Comparison of ENCODE assay signal across 9 mouse cellular contexts in genomic region chrX:133687666-133688151, GRCm38 (mm10). TPM values are rescaled to one million over a fixed set of nuclear protein-coding genes. Genes with fewer than 3 reads are reported as not detected.
DNase-seq lines count a peak whose midpoint lies in the region; ATAC-seq lines count a peak whose summit lies in the region.
"Had no signal": no experiment of that assay in that cellular context is flagged by ENCODE, and none has a peak within 500 bp of the region (broad histone marks: within the 10 kb centered on the region; RNA-seq: fewer than 3 reads in every experiment).

No protein-coding gene starts in this region.

- no peaks in the 10 kb centered on the region for H3K9me3 ChIP-seq in kidney, embryonic 14.5 days (ENCODE audit: control insufficient read depth, low read length)
- H3K9me3 ChIP-seq in embryonic facial prominence, embryonic 15.5 days (replicated peaks) = no peaks in the 10 kb centered on the region
- no peaks in the 10 kb centered on the region for H3K9me3 ChIP-seq in intestine, embryonic 14.5 days (ENCODE audit: control insufficient read depth, low read length)
- no peaks in the 10 kb centered on the region for H3K9me3 ChIP-seq in midbrain, embryonic 15.5 days

- H3K27ac ChIP-seq in kidney, embryonic 14.5 days (ENCODE audit: low read depth, low read length) = no peak overlapping the region
- H3K27ac ChIP-seq in embryonic facial prominence, embryonic 15.5 days (replicated peaks) = no peak overlapping the region
- H3K27ac ChIP-seq in intestine, embryonic 14.5 days (ENCODE audit: low read depth) = no peak overlapping the region
- H3K27ac ChIP-seq in midbrain, embryonic 15.5 days = peak overlapping the region; percentile 81

- no peaks in the 10 kb centered on the region for H3K4me1 ChIP-seq in kidney, embryonic 14.5 days (ENCODE audit: control insufficient read depth, insufficient read depth, low read length)
- 0 out of 2 replicates have a peak, but pooled peaks cover 5% of the 10 kb centered on the region for H3K4me1 ChIP-seq in embryonic facial prominence, embryonic 15.5 days
- H3K4me1 ChIP-seq in intestine, embryonic 14.5 days (replicated peaks; ENCODE audit: control insufficient read depth, insufficient read depth, low read length) = no peaks in the 10 kb centered on the region
- H3K4me1 ChIP-seq in midbrain, embryonic 15.5 days = no peaks in the 10 kb centered on the region

- no peaks in the 10 kb centered on the region for H3K36me3 ChIP-seq in kidney, embryonic 14.5 days (ENCODE audit: control insufficient read depth, insufficient read depth, low read length)
- H3K36me3 ChIP-seq in embryonic facial prominence, embryonic 15.5 days = no peaks in the 10 kb centered on the region
- no peaks in the 10 kb centered on the region for H3K36me3 ChIP-seq in intestine, embryonic 14.5 days (ENCODE audit: control insufficient read depth, insufficient read depth, low read length)
- no peaks in the 10 kb centered on the region for H3K36me3 ChIP-seq in midbrain, embryonic 15.5 days (replicated peaks)

- peak overlapping the region; percentile 70 for H3K4me2 ChIP-seq in kidney, embryonic 14.5 days (replicated peaks; ENCODE audit: low read depth, low read length)
- peak overlapping the region; percentile 80 for H3K4me2 ChIP-seq in embryonic facial prominence, embryonic 15.5 days (replicated peaks)
- H3K4me2 ChIP-seq in intestine, embryonic 14.5 days (ENCODE audit: low read length) = peak overlapping the region; percentile 54
- H3K4me2 ChIP-seq in midbrain, embryonic 15.5 days = peak overlapping the region; percentile 71

- peak overlapping the region; percentile 48 for H3K9ac ChIP-seq in kidney, embryonic 14.5 days (ENCODE audit: low read depth, low read length)
- peak overlapping the region; percentile 23; the same call in 1 of the 2 replicates for H3K9ac ChIP-seq in embryonic facial prominence, embryonic 15.5 days
- no peak overlapping the region for H3K9ac ChIP-seq in intestine, embryonic 14.5 days (ENCODE audit: low read length)
- peak overlapping the region; percentile 60 for H3K9ac ChIP-seq in midbrain, embryonic 15.5 days

- ATAC-seq in kidney, embryonic 14.5 days (ENCODE audit: low FRiP score, low TSS enrichment) = peak; percentile 11
- ATAC-seq in embryonic facial prominence, embryonic 15.5 days (ENCODE audit: insufficient number of reproducible peaks, low FRiP score, low TSS enrichment, low read depth) = no peak
- ATAC-seq in intestine, embryonic 14.5 days (replicated peaks; ENCODE audit: low FRiP score, low TSS enrichment, low read depth) = no peak
- ATAC-seq in midbrain, embryonic 15.5 days (replicated peaks) = 0 out of 2 replicates have a peak, but pooled peaks have one; percentile 18

- H3K4me3 ChIP-seq in kidney, embryonic 14.5 days (ENCODE audit: low read length) = peak overlapping the region; percentile 50
- peak overlapping the region; percentile 53 for H3K4me3 ChIP-seq in embryonic facial prominence, embryonic 15.5 days (replicated peaks)
- peak overlapping the region; percentile 46 for H3K4me3 ChIP-seq in intestine, embryonic 14.5 days (ENCODE audit: low read depth, low read length)
- peak overlapping the region; percentile 65 for H3K4me3 ChIP-seq in midbrain, embryonic 15.5 days

- peaks cover 3% of the 10 kb centered on the region; the same call in 1 of the 2 replicates for H3K27me3 ChIP-seq in kidney, embryonic 14.5 days (ENCODE audit: control insufficient read depth, insufficient read depth, low read length)
- peaks cover 29% of the 10 kb centered on the region; the same call in 1 of the 2 replicates for H3K27me3 ChIP-seq in embryonic facial prominence, embryonic 15.5 days
- peaks cover 51% of the 10 kb centered on the region for H3K27me3 ChIP-seq in intestine, embryonic 14.5 days (replicated peaks; ENCODE audit: control insufficient read depth, insufficient read depth, low read length)
- no peaks in the 10 kb centered on the region for H3K27me3 ChIP-seq in midbrain, embryonic 15.5 days (replicated peaks)

- no peak for DNase-seq in kidney, adult 11 months
- peak; percentile 41 for DNase-seq in R1 (ENCODE audit: low read depth, low spot score)
- peak; percentile 58 for DNase-seq in intestine, embryonic 14.5 days (ENCODE audit: low spot score)
- no peak for DNase-seq in ovary, adult 18-20 months (ENCODE audit: low spot score)
- DNase-seq in urinary bladder, postnatal 25 days (ENCODE audit: low spot score) = no peak

- 39% methylated on average over 25 of the region's 37 CpGs for WGBS in kidney, embryonic 14.5 days
- 12% methylated on average over 34 of the region's 37 CpGs for WGBS in embryonic facial prominence, embryonic 15.5 days
- WGBS in intestine, embryonic 14.5 days = 15% methylated on average over 28 of the region's 37 CpGs
- 35% methylated on average over 29 of the region's 37 CpGs for WGBS in midbrain, embryonic 15.5 days

RNA-seq across cellular contexts. Expression of gene Pcdh19, which starts 1.1 kb away (rescaled TPM):
- 6.3 and 8.6 TPM in 2 replicates for polyA plus RNA-seq in kidney, embryonic 14.5 days (2014; fragmentation: Nextera tagmentation; extraction: Ambion mirVana)
- polyA plus RNA-seq in embryonic facial prominence, embryonic 15.5 days (2015; fragmentation: Nextera tagmentation; extraction: Ambion mirVana) = 4.6 and 4.8 TPM in 2 replicates
- 2.0 and 3.0 TPM in 2 replicates for polyA plus RNA-seq in intestine, embryonic 14.5 days (2014; fragmentation: Nextera tagmentation; extraction: Ambion mirVana)
- polyA plus RNA-seq in midbrain, embryonic 15.5 days (2015; fragmentation: Nextera tagmentation; extraction: Ambion mirVana) = 22.9 and 25.1 TPM in 2 replicates
- polyA plus RNA-seq: liver, adult 2 months had no signal

Comparison
In these comparisons a context has a peak if more than half of its experiments do, and no peak if none do; other contexts are left out.
1. ATAC-seq: peak in kidney, embryonic 14.5 days (single experiment) and midbrain, embryonic 15.5 days (single experiment); none in embryonic facial prominence, embryonic 15.5 days (single experiment) and intestine, embryonic 14.5 days (single experiment).
2. DNase-seq: peak in R1 (single experiment) and intestine, embryonic 14.5 days (single experiment); none in kidney, adult 11 months (single experiment), ovary, adult 18-20 months (single experiment) and urinary bladder, postnatal 25 days (single experiment).
3. Peak in every context shown above with its lines, with median percentiles within 50 percentile points of each other: H3K4me2 ChIP-seq and H3K4me3 ChIP-seq.